Mouse (Mus musculus) hindbrain, embryonic 10.5 days (tissue): ENCODE data around the gene Dnajc6. TPM values are rescaled to one million over a fixed set of nuclear protein-coding genes. Genes with fewer than 3 reads are reported as not detected.

Experiments used
- DNase-seq: peaks from one replicate; pipeline ENCODE4 v3.0.0-alpha.2; 2017; ENCODE audit warnings: low spot score
- H3K27ac ChIP-seq: fragments of 300-500 bp; sonication (generic); 2 replicates; pipeline ENCODE4 v1.5.1; 2016; ENCODE audit warnings: mild to moderate bottlenecking, moderate library complexity
- H3K27me3 ChIP-seq: fragments of 300-500 bp; sonication (generic); 2 replicates; pipeline ENCODE4 v1.6.1; 2016; ENCODE audit warnings: mild to moderate bottlenecking; ENCODE audit not compliant: poor library complexity, insufficient read depth, severe bottlenecking
- H3K36me3 ChIP-seq: fragments of 300-500 bp; sonication (generic); 2 replicates; pipeline ENCODE4 v1.6.1; 2016; ENCODE audit warnings: mild to moderate bottlenecking, moderate library complexity
- H3K4me1 ChIP-seq: fragments of 300-500 bp; sonication (generic); replicated peaks from 2 replicates; pipeline ENCODE4 v1.6.1; 2016; ENCODE audit warnings: mild to moderate bottlenecking
- H3K4me3 ChIP-seq: fragments of 300-500 bp; sonication (generic); 2 replicates; pipeline ENCODE4 v1.5.1; 2016; ENCODE audit warnings: mild to moderate bottlenecking, moderate library complexity
- H3K9me3 ChIP-seq: fragments of 300-500 bp; sonication (generic); 2 replicates; pipeline ENCODE4 v1.6.1; 2016; ENCODE audit warnings: mild to moderate bottlenecking, moderate library complexity
- WGBS: fragments of 180-500 bp; shearing (Covaris S2); methylation state at CpG from one replicate; pipeline ENCODE4 v1.1.7; 2016; 5-methylcytosine and 5-hydroxymethylcytosine counted together
- polyA plus RNA-seq: library from polyadenylated mRNA; unstranded; fragments of >200 nt; fragmentation: Nextera tagmentation; extraction: Ambion mirVana; gene quantifications from 2 replicates; pipeline ENCODE4 v1.2.1, GENCODE M21; 2016

Dnajc6 gene
- polyA plus RNA-seq, 1 experiment from 2014 or later, result 3.7 TPM

GRCm38 (mm10) chr4:101656056-101656455 is 159.6 kb downstream of the Dnajc6 start:
- Histone ChIP-seq H3K27me3 (no peaks in the 10 kb centered on the region), H3K27ac (no peak overlapping the region), H3K36me3 (peaks cover 52% of the 10 kb centered on the region), H3K4me1 (0 out of 2 replicates have a peak, but pooled peaks cover 2% of the 10 kb centered on the region), H3K9me3 (no peaks in the 10 kb centered on the region), H3K4me3 (no peak overlapping the region)
- no peak for DNase-seq
- 86% methylated on average over 15 of the region's 15 CpGs for WGBS

GRCm38 (mm10) chr4:101656956-101657570 is 160.6 kb downstream of the Dnajc6 start:
- Histone ChIP-seq H3K4me3 (no peak overlapping the region), H3K36me3 (peaks cover 62% of the 10 kb centered on the region), H3K9me3 (no peaks in the 10 kb centered on the region), H3K4me1 (0 out of 2 replicates have a peak, but pooled peaks cover 2% of the 10 kb centered on the region), H3K27ac (no peak overlapping the region), H3K27me3 (no peaks in the 10 kb centered on the region)
- WGBS, result 61% methylated on average over 6 of the region's 6 CpGs
- DNase-seq, result no peak

- H3K36me3 ChIP-seq, result peaks cover 45% of the 10 kb centered on the region
- no peaks in the 10 kb centered on the region for H3K4me1 ChIP-seq
- peak; percentile 18 for DNase-seq
- H3K27me3 ChIP-seq, result no peaks in the 10 kb centered on the region
- 68% methylated on average over 9 of the region's 9 CpGs for WGBS
- peaks cover 6% of the 10 kb centered on the region; the same call in 1 of the 2 replicates for H3K9me3 ChIP-seq
- H3K4me3 ChIP-seq, result no peak overlapping the region
- H3K27ac ChIP-seq, result no peak overlapping the region
Observed at GRCm38 (mm10) chr4:101664160-101664750, 167.8 kb downstream of the Dnajc6 start.

GRCm38 (mm10) chr4:101664766-101665165 is 168.3 kb downstream of the Dnajc6 start:
- no peaks in the 10 kb centered on the region for H3K4me1 ChIP-seq
- no peak overlapping the region for H3K27ac ChIP-seq
- DNase-seq, result no peak
- H3K4me3 ChIP-seq, result no peak overlapping the region
- peaks cover 40% of the 10 kb centered on the region for H3K36me3 ChIP-seq
- H3K27me3 ChIP-seq, result no peaks in the 10 kb centered on the region
- 89% methylated on average over 4 of the region's 4 CpGs for WGBS
- peaks cover 6% of the 10 kb centered on the region; the same call in 1 of the 2 replicates for H3K9me3 ChIP-seq

- no peaks in the 10 kb centered on the region for H3K27me3 ChIP-seq
- WGBS, result 77% methylated on average over 5 of the region's 5 CpGs
- H3K36me3 ChIP-seq, result no peaks in the 10 kb centered on the region
- no peak for DNase-seq
- no peaks in the 10 kb centered on the region for H3K4me1 ChIP-seq
- H3K27ac ChIP-seq, result no peak overlapping the region
- H3K4me3 ChIP-seq, result no peak overlapping the region
- peaks cover 6% of the 10 kb centered on the region; the same call in 1 of the 2 replicates for H3K9me3 ChIP-seq
Observed at GRCm38 (mm10) chr4:101669161-101669560, 172.7 kb downstream of the Dnajc6 start.

GRCm38 (mm10) chr4:101669811-101670210 is 173.4 kb downstream of the Dnajc6 start:
- Histone ChIP-seq H3K9me3 (peaks cover 6% of the 10 kb centered on the region; the same call in 1 of the 2 replicates), H3K36me3 (no peaks in the 10 kb centered on the region), H3K27ac (no peak overlapping the region), H3K4me1 (no peaks in the 10 kb centered on the region), H3K27me3 (no peaks in the 10 kb centered on the region), H3K4me3 (no peak overlapping the region)
- no peak for DNase-seq
- 87% methylated on average over 5 of the region's 5 CpGs for WGBS

GRCm38 (mm10) chr4:101674790-101675189 is 178.3 kb downstream of the Dnajc6 start:
- DNase-seq, result no peak
- no peaks in the 10 kb centered on the region for H3K9me3 ChIP-seq
- WGBS, result 80% methylated on average over 5 of the region's 5 CpGs
- no peak overlapping the region for H3K27ac ChIP-seq
- no peaks in the 10 kb centered on the region for H3K4me1 ChIP-seq
- H3K27me3 ChIP-seq, result no peaks in the 10 kb centered on the region
- no peaks in the 10 kb centered on the region for H3K36me3 ChIP-seq
- H3K4me3 ChIP-seq, result no peak overlapping the region

- Histone ChIP-seq H3K27me3 (no peaks in the 10 kb centered on the region), H3K4me1 (no peaks in the 10 kb centered on the region), H3K9me3 (no peaks in the 10 kb centered on the region), H3K36me3 (no peaks in the 10 kb centered on the region), H3K27ac (no peak overlapping the region), H3K4me3 (no peak overlapping the region)
- DNase-seq, result no peak
- 72% methylated on average over 4 of the region's 4 CpGs for WGBS
Observed at GRCm38 (mm10) chr4:101675726-101676125, 179.3 kb downstream of the Dnajc6 start.

GRCm38 (mm10) chr4:101682620-101683019 is 186.2 kb downstream of the Dnajc6 start:
- DNase-seq, result no peak
- Histone ChIP-seq H3K9me3 (no peaks in the 10 kb centered on the region), H3K36me3 (no peaks in the 10 kb centered on the region), H3K27ac (no peak overlapping the region), H3K27me3 (no peaks in the 10 kb centered on the region), H3K4me3 (no peak overlapping the region), H3K4me1 (no peaks in the 10 kb centered on the region)
- WGBS, result 90% methylated on average over 4 of the region's 4 CpGs

GRCm38 (mm10) chr4:101683086-101683485 is 186.6 kb downstream of the Dnajc6 start:
- Histone ChIP-seq H3K27me3 (no peaks in the 10 kb centered on the region), H3K9me3 (no peaks in the 10 kb centered on the region), H3K36me3 (no peaks in the 10 kb centered on the region), H3K4me1 (no peaks in the 10 kb centered on the region), H3K4me3 (no peak overlapping the region), H3K27ac (no peak overlapping the region)
- 89% methylated on average over 3 of the region's 3 CpGs for WGBS
- DNase-seq, result no peak

- no peak overlapping the region for H3K4me3 ChIP-seq
Observed at GRCm38 (mm10) chr4:101684821-101685220, 188.4 kb downstream of the Dnajc6 start.

GRCm38 (mm10) chr4:101686227-101686810 is 189.9 kb downstream of the Dnajc6 start:
- 84% methylated on average over 13 of the region's 13 CpGs for WGBS
- Histone ChIP-seq H3K4me3 (no peak overlapping the region), H3K27ac (no peak overlapping the region), H3K27me3 (no peaks in the 10 kb centered on the region), H3K36me3 (no peaks in the 10 kb centered on the region), H3K4me1 (no peaks in the 10 kb centered on the region), H3K9me3 (no peaks in the 10 kb centered on the region)
- no peak for DNase-seq

More at GRCm38 (mm10) chr4:101684821-101685220, 188.4 kb downstream of the Dnajc6 start:
- Histone ChIP-seq H3K9me3 (no peaks in the 10 kb centered on the region), H3K27ac (no peak overlapping the region), H3K27me3 (no peaks in the 10 kb centered on the region), H3K4me1 (no peaks in the 10 kb centered on the region), H3K36me3 (no peaks in the 10 kb centered on the region)
- 76% methylated on average over 3 of the region's 3 CpGs for WGBS
- DNase-seq, result no peak

- Histone ChIP-seq H3K27ac (no peak overlapping the region), H3K4me3 (no peak overlapping the region), H3K27me3 (no peaks in the 10 kb centered on the region), H3K36me3 (no peaks in the 10 kb centered on the region), H3K9me3 (no peaks in the 10 kb centered on the region), H3K4me1 (no peaks in the 10 kb centered on the region)
- 85% methylated on average over 4 of the region's 4 CpGs for WGBS
- DNase-seq, result no peak
Observed at GRCm38 (mm10) chr4:101689241-101689640, 192.8 kb downstream of the Dnajc6 start.
